Mouse (Mus musculus) spleen, adult 2 months (tissue): ENCODE results near the gene Gm20388. TPM values are rescaled to one million over a fixed set of nuclear protein-coding genes. Genes with fewer than 3 reads are reported as not detected.
A peak's percentile ranks its signal among the peaks of the same experiment; 100 is the strongest.

Source experiments
- DNase-seq, 2 experiments: peaks; one replicate each; pipeline versions ENCODE4 v3.0.0 to v3.0.0-alpha.2; 2012 to 2021; ENCODE audit warnings: low spot score in 2 of 2, low read depth in 1 of 2
- H3K27ac ChIP-seq: fragments of 200-500 bp; 2 replicates; pipeline ENCODE4 v1.5.1; 2012; ENCODE audit warnings: low read length, inconsistent platforms; ENCODE audit not compliant: insufficient read depth
- H3K27me3 ChIP-seq: fragments of 200-500 bp; 2 replicates; pipeline ENCODE4 v1.6.1; 2012; ENCODE audit warnings: mild to moderate bottlenecking, moderate library complexity, low read length, inconsistent platforms; ENCODE audit not compliant: control insufficient read depth, insufficient read depth
- H3K36me3 ChIP-seq: fragments of 200-500 bp; 2 replicates; pipeline ENCODE4 v1.6.1; 2012; ENCODE audit warnings: mild to moderate bottlenecking, low read length, inconsistent platforms; ENCODE audit not compliant: control insufficient read depth, insufficient read depth
- H3K4me1 ChIP-seq: fragments of 200-500 bp; 2 replicates; pipeline ENCODE4 v1.6.1; 2011; ENCODE audit warnings: inconsistent platforms; ENCODE audit not compliant: control insufficient read depth, insufficient read depth, insufficient read length
- H3K4me3 ChIP-seq: fragments of 200-500 bp; 2 replicates; pipeline ENCODE4 v1.5.1; 2011; ENCODE audit warnings: mild to moderate bottlenecking, inconsistent platforms; ENCODE audit not compliant: insufficient read depth, insufficient read length; ENCODE audit errors: extremely low read depth
- CTCF ChIP-seq: fragments of 200-500 bp; IDR thresholded peaks from 2 replicates; pipeline ENCODE4 v1.5.1; 2011; ENCODE audit warnings: mild to moderate bottlenecking, inconsistent platforms; ENCODE audit not compliant: insufficient read depth, insufficient read length, insufficient replicate concordance; ENCODE audit errors: extremely low read depth
- POLR2A ChIP-seq: fragments of 200-500 bp; IDR thresholded peaks from 2 replicates; pipeline ENCODE4 v1.6.1; 2011; ENCODE audit warnings: low read depth, low read length, inconsistent platforms
- WGBS: fragments of 180-500 bp; shearing (Covaris S2); methylation state at CpG from one replicate; pipeline ENCODE4 v1.1.7; 2018; 5-methylcytosine and 5-hydroxymethylcytosine counted together
- polyA plus RNA-seq: library from polyadenylated mRNA; depleted of rRNA; stranded (reverse); fragments of >200 nt; gene quantifications from 2 replicates; pipeline ENCODE4 v1.2.3, GENCODE M21; 2012

The Gm20388 gene
- polyA plus RNA-seq, 1 experiment = 26.1 TPM

DNA sequence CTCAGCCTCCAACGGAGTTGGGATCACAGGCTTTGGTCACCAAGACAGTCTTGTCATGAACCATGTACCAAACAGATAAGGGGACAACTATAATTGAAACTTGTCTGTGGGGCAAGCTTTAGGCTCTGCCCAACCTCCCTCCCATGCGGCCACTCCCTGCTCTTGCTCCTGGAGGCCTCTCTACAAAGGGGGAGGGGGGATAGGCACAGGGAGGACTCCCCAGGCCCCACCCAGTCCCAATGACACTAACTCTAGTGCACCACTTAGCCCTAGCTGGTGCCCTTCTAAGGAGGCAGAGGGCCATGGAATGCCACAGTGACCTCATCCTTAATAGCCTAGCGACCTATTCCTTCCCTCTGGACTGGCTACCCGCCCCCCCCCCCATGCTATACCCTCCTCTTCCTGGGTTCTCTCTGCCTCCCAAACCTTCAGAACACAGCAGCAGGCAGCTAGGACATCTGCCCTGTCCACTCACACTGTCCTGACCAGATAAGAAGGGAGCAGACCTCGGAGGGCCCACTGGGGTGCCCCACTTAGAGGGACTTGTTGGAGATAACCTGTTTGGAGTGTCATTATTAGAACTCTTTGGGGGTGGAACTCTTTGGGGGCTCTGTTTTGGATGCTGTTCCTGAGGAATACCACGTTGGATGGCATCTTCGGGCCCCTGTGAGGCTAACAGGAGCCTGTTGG, 2635.6 kb downstream of the Gm20388 start:
- no peaks in the 10 kb centered on the region for H3K27me3 ChIP-seq
- H3K27ac ChIP-seq = peak overlapping the region; percentile 80
- TF ChIP-seq POLR2A (no peak), CTCF (no peak)
- no peak overlapping the region for H3K4me3 ChIP-seq
- peaks cover 39% of the 10 kb centered on the region; the same call in 1 of the 2 replicates for H3K4me1 ChIP-seq
- H3K36me3 ChIP-seq = no peaks in the 10 kb centered on the region
- no peak for DNase-seq
- WGBS = 89% methylated on average over 7 of the region's 7 CpGs

DNA sequence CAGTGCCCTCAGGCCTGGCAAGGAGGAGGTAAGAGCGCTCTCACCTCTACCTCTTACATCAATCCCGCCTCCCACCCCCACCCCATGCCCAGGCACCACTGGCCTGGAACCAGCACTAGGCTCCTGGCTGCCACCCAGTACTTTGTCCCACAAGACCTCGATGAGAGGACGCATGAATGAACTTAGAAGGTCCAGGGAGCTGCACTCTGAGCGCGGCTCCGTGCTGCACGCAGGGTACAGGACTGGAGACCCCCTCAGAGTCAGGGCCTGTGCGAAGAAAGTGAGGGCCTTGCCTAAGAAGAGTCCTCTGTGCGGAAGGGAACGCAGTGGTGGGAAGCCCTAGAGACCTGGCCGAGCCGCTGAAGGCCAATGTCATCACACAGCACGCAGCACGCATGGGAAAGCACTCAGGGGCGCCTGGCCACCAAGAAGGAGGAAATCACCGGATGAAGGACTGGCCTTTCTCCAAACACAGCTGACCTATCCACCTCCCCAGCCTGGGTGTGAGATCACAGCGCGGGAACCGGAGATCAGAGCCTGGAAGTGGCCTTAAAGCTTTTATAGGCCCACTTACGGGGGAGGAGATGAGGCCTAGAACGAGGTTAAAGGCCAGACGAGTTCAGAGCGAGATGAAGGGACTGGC, 2636.3 kb downstream of the Gm20388 start:
- Histone ChIP-seq H3K4me1 (peaks cover 39% of the 10 kb centered on the region; the same call in 1 of the 2 replicates), H3K27me3 (no peaks in the 10 kb centered on the region), H3K27ac (peak overlapping the region; percentile 80), H3K36me3 (no peaks in the 10 kb centered on the region), H3K4me3 (peak overlapping the region; percentile 20; the same call in 1 of the 2 replicates)
- DNase-seq = no peak
- 65% methylated on average over 24 of the region's 24 CpGs for WGBS
- TF ChIP-seq POLR2A (no peak), CTCF (no peak)

DNA sequence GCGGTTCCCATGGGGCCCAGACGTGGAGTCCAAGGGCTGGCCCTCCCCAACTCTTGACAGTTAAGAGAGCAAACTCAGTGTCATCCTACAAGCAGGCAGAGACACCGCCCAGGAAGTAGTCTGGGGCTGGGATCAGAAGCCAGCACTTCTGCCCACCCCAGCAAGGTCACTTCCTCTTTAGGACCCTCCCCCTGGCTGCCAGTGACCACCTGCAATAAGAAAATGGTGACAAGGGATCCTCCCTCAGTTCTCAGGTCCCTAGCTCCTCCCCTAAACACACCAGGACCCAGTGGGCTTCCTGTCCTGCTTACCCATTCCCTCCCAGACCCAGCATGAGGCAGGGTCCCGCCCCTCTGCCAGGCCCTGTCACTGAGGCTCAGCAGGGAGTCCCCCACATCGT, 2637.2 kb downstream of the Gm20388 start:
- peak; percentile 75 to 89 for DNase-seq

DNA sequence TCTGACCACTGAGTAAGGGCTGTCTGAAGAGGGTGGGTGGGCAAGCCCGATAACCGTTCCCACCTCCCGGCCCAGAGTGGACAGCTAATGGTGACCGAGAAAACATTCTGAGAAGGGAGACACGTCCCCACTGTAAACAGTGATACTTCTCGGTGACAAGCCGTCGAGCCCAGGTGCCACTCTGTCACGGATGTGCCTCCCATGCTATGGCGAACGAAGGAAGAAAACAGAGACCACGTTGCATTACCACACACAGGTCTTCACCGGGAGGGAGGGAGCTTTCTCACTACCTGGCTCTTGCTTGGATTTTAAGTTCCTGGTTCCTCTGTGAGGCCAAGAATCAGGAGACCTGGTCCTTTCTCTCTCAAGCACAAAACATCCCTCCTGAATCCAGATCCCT, 2637.7 kb downstream of the Gm20388 start:
- WGBS = 23% methylated on average over 13 of the region's 13 CpGs
- no peaks in the 10 kb centered on the region for H3K36me3 ChIP-seq
- peaks cover 39% of the 10 kb centered on the region; the same call in 1 of the 2 replicates for H3K4me1 ChIP-seq
- H3K27ac ChIP-seq = peak overlapping the region; percentile 80
- DNase-seq = no peak
- no peak overlapping the region; the same call in 1 of the 2 replicates for H3K4me3 ChIP-seq
- no peaks in the 10 kb centered on the region for H3K27me3 ChIP-seq
- no peak for TF ChIP-seq CTCF
- no peak for TF ChIP-seq POLR2A

More for the DNA sequence above, 2637.2 kb downstream of the Gm20388 start:
- Histone ChIP-seq H3K4me1 (peaks cover 39% of the 10 kb centered on the region; the same call in 1 of the 2 replicates), H3K36me3 (no peaks in the 10 kb centered on the region), H3K4me3 (no peak overlapping the region), H3K27ac (peak overlapping the region; percentile 80), H3K27me3 (no peaks in the 10 kb centered on the region)
- TF ChIP-seq POLR2A (peak; percentile 31; the same call in 1 of the 2 replicates), CTCF (no peak)
- 6% methylated on average over 5 of the region's 5 CpGs for WGBS

DNA sequence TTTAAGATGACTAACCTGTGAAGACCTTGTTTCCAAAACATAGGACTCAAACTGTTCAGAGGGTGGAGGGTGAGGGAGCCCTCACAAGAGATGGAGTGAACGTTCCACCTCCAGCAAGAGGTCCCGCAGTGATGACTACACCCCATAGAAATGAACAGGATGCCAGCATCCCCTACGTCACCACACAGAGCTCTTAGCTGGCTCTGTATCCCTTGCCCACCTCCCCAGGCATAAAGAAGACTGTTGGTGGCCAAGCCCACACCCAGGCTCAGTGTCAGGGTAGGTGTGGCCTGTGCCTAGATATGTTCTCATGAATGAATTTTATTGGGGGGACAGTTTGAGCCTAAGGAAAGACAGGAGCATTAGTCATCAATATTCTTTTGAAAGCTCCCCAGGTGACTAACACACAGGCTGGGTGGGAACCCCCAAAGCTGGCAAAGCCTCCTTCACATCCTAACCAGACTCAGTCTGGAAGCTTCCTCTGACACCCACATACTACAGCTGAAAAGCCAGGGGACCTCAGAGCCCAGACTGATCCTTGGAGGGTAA, 2638.3 kb downstream of the Gm20388 start:
- no peak for DNase-seq
- Histone ChIP-seq H3K4me1 (peaks cover 39% of the 10 kb centered on the region; the same call in 1 of the 2 replicates), H3K4me3 (no peak overlapping the region), H3K27ac (peak overlapping the region; percentile 80), H3K36me3 (no peaks in the 10 kb centered on the region), H3K27me3 (no peaks in the 10 kb centered on the region)
- 73% methylated on average over 3 of the region's 3 CpGs for WGBS
- TF ChIP-seq POLR2A = no peak

DNA sequence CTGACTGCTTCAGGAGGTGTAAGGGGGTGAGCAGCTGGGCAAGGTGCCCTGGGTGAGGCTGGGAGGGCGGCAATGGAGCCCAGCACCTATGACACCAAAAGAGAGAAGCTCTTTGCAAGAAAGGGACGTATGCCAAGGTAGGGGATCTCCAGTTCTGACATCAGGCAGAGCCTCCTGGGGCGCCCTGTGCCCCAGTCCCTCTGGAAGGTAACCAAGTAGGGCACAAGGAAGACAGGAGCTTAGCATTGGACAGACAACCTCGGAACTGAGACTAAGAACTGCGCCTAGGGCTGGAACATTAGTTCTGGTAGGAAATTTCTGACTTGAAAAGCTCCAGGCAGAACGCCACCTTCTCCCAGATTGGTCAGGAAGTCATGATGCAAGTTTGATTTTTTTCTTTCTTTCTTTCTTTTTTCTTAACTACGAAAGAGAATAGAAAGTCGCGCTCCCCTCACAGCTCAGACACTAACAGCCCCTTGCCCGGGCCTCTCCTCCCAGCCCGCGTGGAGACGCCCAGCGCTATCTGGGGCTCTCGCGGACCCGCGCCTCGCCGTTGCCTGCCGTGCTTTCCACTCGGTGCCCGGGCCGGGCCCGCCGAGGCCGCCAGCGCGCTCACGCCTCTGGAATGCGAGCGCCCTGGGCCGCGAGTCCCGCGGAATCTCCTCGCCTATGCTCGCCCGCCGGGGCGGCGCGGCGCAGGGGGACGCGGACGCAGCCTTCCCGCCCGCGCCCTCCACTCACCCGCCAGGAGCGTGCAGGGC, 2639.8 kb downstream of the Gm20388 start:
- peaks cover 39% of the 10 kb centered on the region; the same call in 1 of the 2 replicates for H3K4me1 ChIP-seq
- DNase-seq = no peak

More for the DNA sequence above, 2639.8 kb downstream of the Gm20388 start:
- WGBS = 2% methylated on average over 51 of the region's 52 CpGs
- Histone ChIP-seq H3K27ac (peak overlapping the region; percentile 73), H3K36me3 (no peaks in the 10 kb centered on the region), H3K27me3 (no peaks in the 10 kb centered on the region), H3K4me3 (peak overlapping the region; percentile 70)
- no peak for TF ChIP-seq CTCF
- no peak for TF ChIP-seq POLR2A
